28 mouse cellular contexts compared by ENCODE assay signal in the genomic region with DNA sequence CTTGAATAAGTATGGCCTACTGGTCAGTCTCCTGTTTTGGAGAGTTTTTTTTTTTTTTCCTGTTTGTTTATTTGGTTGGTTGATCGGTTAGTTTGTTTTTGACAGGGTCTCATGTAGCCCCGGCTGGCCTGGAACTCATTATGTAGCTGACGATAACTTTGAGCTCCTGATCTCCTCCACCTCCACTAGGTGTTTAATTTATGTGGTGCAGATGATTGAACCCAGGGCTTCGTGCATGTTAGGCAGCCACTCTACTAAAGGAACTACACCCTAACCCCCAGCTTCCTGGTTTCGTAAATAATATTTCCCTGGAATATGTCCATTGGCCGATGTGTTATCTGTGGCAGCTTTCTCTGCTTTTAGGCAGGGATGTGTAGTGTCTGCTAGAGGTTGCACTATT. TPM values are rescaled to one million over a fixed set of nuclear protein-coding genes. Genes with fewer than 3 reads are reported as not detected.
DNase-seq lines count a peak whose midpoint lies in the region; ATAC-seq lines count a peak whose summit lies in the region.
"Had no signal": no experiment of that assay in that cellular context is flagged by ENCODE, and none has a peak within 500 bp of the region (broad histone marks: within the 10 kb centered on the region; RNA-seq: fewer than 3 reads in every experiment).

No protein-coding gene starts in this region.

- H3K27ac ChIP-seq in hindbrain, embryonic 12.5 days, result no peak overlapping the region
- H3K27ac ChIP-seq: gastrocnemius, adult 2 months; heart, embryonic 10.5 days; heart, embryonic 15.5 days; hindbrain, embryonic 13.5 days; left cerebral cortex, adult 2 months; liver, embryonic 12.5 days; neural tube, embryonic 15.5 days had no signal

- no peaks in the 10 kb centered on the region for H3K27me3 ChIP-seq in hindbrain, embryonic 12.5 days
- H3K27me3 ChIP-seq: heart, embryonic 15.5 days; hindbrain, embryonic 13.5 days; liver, embryonic 12.5 days; neural tube, embryonic 15.5 days had no signal

- DNase-seq in layer of hippocampus, adult 11-12 months (ENCODE audit: low spot score), result peak; percentile 0
- DNase-seq in layer of hippocampus, adult 9-10 months (ENCODE audit: low spot score), result no peak
- DNase-seq in urinary bladder, postnatal 4 days (ENCODE audit: low spot score in 2 of 2), result peak; percentile 1 to 36
- no peak for DNase-seq in urinary bladder, postnatal 25 days (ENCODE audit: low spot score)
- peak; percentile 70 for DNase-seq in hindlimb bud, embryonic 11.5 days (ENCODE audit: extremely low spot score, low read depth, low spot score)
- DNase-seq in cerebellum, adult 9-10 months, result no peak
- DNase-seq: adrenal gland, postnatal 36 days; B cell, adult 2 months; cerebellum, adult 18-20 months; cerebellum, postnatal 14 days; gastrocnemius, adult 2 months; heart, postnatal 36 days; kidney, adult 9 months; kidney, postnatal 10 days; liver, postnatal 0 days; lung, postnatal 36 days; midbrain, embryonic 14.5 days; retina, postnatal 1 day; right cerebral cortex, postnatal 14 days had no signal

- WGBS in hindbrain, embryonic 12.5 days, result 80% methylated on average over 6 of the region's 6 CpGs

- H3K4me3 ChIP-seq in hindbrain, embryonic 12.5 days, result no peak overlapping the region
- H3K4me3 ChIP-seq: erythroblast, embryonic 14.5 days; gastrocnemius, adult 2 months; heart, embryonic 10.5 days; heart, embryonic 15.5 days; hindbrain, embryonic 13.5 days; left cerebral cortex, adult 2 months; liver, embryonic 12.5 days; neural tube, embryonic 15.5 days had no signal

- no peak for ATAC-seq in hindbrain, embryonic 12.5 days (ENCODE audit: low FRiP score)
- ATAC-seq: intestine, postnatal 0 days; liver, embryonic 12.5 days; liver, postnatal 0 days had no signal

- no peak overlapping the region for H3K9ac ChIP-seq in hindbrain, embryonic 12.5 days
- H3K9ac ChIP-seq: heart, embryonic 15.5 days; hindbrain, embryonic 13.5 days; liver, embryonic 12.5 days; liver, postnatal 0 days; neural tube, embryonic 15.5 days had no signal

- H3K36me3 ChIP-seq in hindbrain, embryonic 12.5 days, result no peaks in the 10 kb centered on the region
- H3K36me3 ChIP-seq: heart, embryonic 10.5 days; heart, embryonic 15.5 days; hindbrain, embryonic 13.5 days; liver, embryonic 12.5 days; neural tube, embryonic 15.5 days had no signal

- H3K4me1 ChIP-seq in hindbrain, embryonic 12.5 days, result no peaks in the 10 kb centered on the region
- H3K4me1 ChIP-seq: hindbrain, embryonic 13.5 days; liver, embryonic 12.5 days; neural tube, embryonic 15.5 days had no signal

- H3K4me2 ChIP-seq in hindbrain, embryonic 12.5 days (replicated peaks), result no peak overlapping the region
- H3K4me2 ChIP-seq: heart, embryonic 15.5 days; hindbrain, embryonic 13.5 days; liver, embryonic 12.5 days; neural tube, embryonic 15.5 days had no signal

- H3K9me3 ChIP-seq in hindbrain, embryonic 12.5 days (replicated peaks), result no peaks in the 10 kb centered on the region
- H3K9me3 ChIP-seq: heart, embryonic 10.5 days; heart, embryonic 15.5 days; hindbrain, embryonic 13.5 days; liver, embryonic 12.5 days; neural tube, embryonic 15.5 days had no signal

RNA-seq across cellular contexts. Expression of gene Mtx3, which starts 54.5 kb away (rescaled TPM):
- 4.0 and 4.3 TPM in 2 replicates for polyA plus RNA-seq in hindbrain, embryonic 12.5 days (2016; fragmentation: Nextera tagmentation; extraction: Ambion mirVana)

Comparison
In these comparisons a context has a peak if more than half of its experiments do, and no peak if none do; other contexts are left out.
1. DNase-seq: peak in layer of hippocampus, adult 11-12 months (single experiment), urinary bladder, postnatal 4 days (2 of 2) and hindlimb bud, embryonic 11.5 days (single experiment); none in layer of hippocampus, adult 9-10 months (single experiment), urinary bladder, postnatal 25 days (single experiment) and cerebellum, adult 9-10 months (single experiment).